Mouse (Mus musculus) G1E (cell line): Measurements from ENCODE around the gene Esd. TPM values are rescaled to one million over a fixed set of nuclear protein-coding genes. Genes with fewer than 3 reads are reported as not detected.

Experiments
- ATAC-seq: 2 replicates; pipeline ENCODE4 v1.8.0; 2016; ENCODE audit warnings: mild to moderate bottlenecking; ENCODE audit not compliant: insufficient number of reproducible peaks, poor library complexity, low FRiP score, severe bottlenecking; ENCODE audit errors: extremely low read depth
- DNase-seq: peaks from one replicate; pipeline ENCODE4 v3.0.0; 2012; ENCODE audit warnings: low spot score
- H3K27me3 ChIP-seq: 2 replicates; pipeline ENCODE4 v1.6.1; 2012; ENCODE audit warnings: mild to moderate bottlenecking, low read length, inconsistent platforms; ENCODE audit not compliant: insufficient read depth
- H3K36me3 ChIP-seq: replicated peaks from 2 replicates; pipeline ENCODE3; 2012; ENCODE audit warnings: mild to moderate bottlenecking, inconsistent platforms
- H3K4me1 ChIP-seq: 2 replicates; pipeline ENCODE4 v1.6.1; 2012; ENCODE audit warnings: low read depth, low read length, inconsistent platforms, mixed read lengths; ENCODE audit not compliant: insufficient read depth
- H3K4me3 ChIP-seq: 2 replicates; pipeline ENCODE4 v1.5.1; 2012; ENCODE audit warnings: low read depth, mild to moderate bottlenecking, inconsistent platforms, low read length, moderate library complexity, mixed read lengths
- H3K9me3 ChIP-seq: replicated peaks from 2 replicates; pipeline ENCODE4 v1.6.1; 2012; ENCODE audit warnings: inconsistent platforms
- CTCF ChIP-seq: IDR thresholded peaks from 2 replicates; pipeline ENCODE4 v1.5.1; 2012; ENCODE audit warnings: low read depth, low read length, inconsistent platforms, mixed read lengths
- GATA1 ChIP-seq: IDR thresholded peaks from 2 replicates; pipeline ENCODE4 v1.6.1; 2012; ENCODE audit warnings: borderline replicate concordance, low read length, inconsistent platforms, mixed read lengths
- GATA2 ChIP-seq: IDR thresholded peaks from 2 replicates; pipeline ENCODE4 v1.6.1; 2012; ENCODE audit warnings: low read depth, low read length, inconsistent platforms, borderline replicate concordance
- POLR2AphosphoS5 ChIP-seq: IDR thresholded peaks from 2 replicates; pipeline ENCODE4 v1.6.1; 2012; ENCODE audit warnings: low read depth, low read length, inconsistent platforms; ENCODE audit not compliant: insufficient replicate concordance
- TAL1 ChIP-seq: conservative IDR thresholded peaks from 2 replicates; pipeline ENCODE4 v1.6.1; 2012; ENCODE audit warnings: low read depth, low read length, inconsistent platforms, mixed read lengths
- polyA plus RNA-seq: library from polyadenylated mRNA; stranded (reverse); fragments of >175 nt; gene quantifications from 2 replicates; pipeline ENCODE4 v1.2.3, GENCODE M21; 2012
- total RNA-seq, 2 experiments: library from RNA; stranded (forward) in 1 of 2; stranded (reverse) in 1 of 2; fragments of 200-1000 nt in 1 of 2; fragments of >200 nt in 1 of 2; fragmentation: Nextera tagmentation in 1 of 2; gene quantifications; 2 replicates each; pipeline ENCODE4 v1.2.3; 2014 to 2017

Gene Esd
- total and polyA plus RNA-seq, 3 experiments, result 8.3 to 263 (median 162) TPM

GRCm38 (mm10) chr14:74736850-74737249 is 4.8 kb downstream of the Esd start:
- Histone ChIP-seq H3K27me3 (no peaks in the 10 kb centered on the region), H3K4me3 (no peak overlapping the region), H3K36me3 (peaks cover 69% of the 10 kb centered on the region), H3K9me3 (no peaks in the 10 kb centered on the region), H3K4me1 (peaks cover 14% of the 10 kb centered on the region)
- no peak for DNase-seq
- ATAC-seq, result no peak
- TF ChIP-seq TAL1 (no peak), CTCF (no peak), POLR2AphosphoS5 (no peak), GATA1 (no peak), GATA2 (no peak)

GRCm38 (mm10) chr14:74764191-74764918 is 32.3 kb downstream of the Esd start:
- ATAC-seq (no peak), DNase-seq (peak; percentile 35)
- Histone ChIP-seq H3K4me3 (no peak overlapping the region), H3K4me1 (no peaks in the 10 kb centered on the region), H3K9me3 (no peaks in the 10 kb centered on the region), H3K27me3 (peaks cover 6% of the 10 kb centered on the region; the same call in 1 of the 2 replicates), H3K36me3 (no peaks in the 10 kb centered on the region)
- peak; percentile 66 for TF ChIP-seq CTCF
- no peak for TF ChIP-seq GATA1

- TF ChIP-seq GATA1 (no peak), CTCF (no peak), POLR2AphosphoS5 (no peak), TAL1 (no peak), GATA2 (no peak)
- ATAC-seq (no peak), DNase-seq (no peak)
- H3K4me1 ChIP-seq, result no peaks in the 10 kb centered on the region
- no peaks in the 10 kb centered on the region for H3K36me3 ChIP-seq
- H3K9me3 ChIP-seq, result no peaks in the 10 kb centered on the region
- H3K27me3 ChIP-seq, result no peaks in the 10 kb centered on the region
- H3K4me3 ChIP-seq, result no peak overlapping the region
Observed at GRCm38 (mm10) chr14:74767892-74768291, 35.8 kb downstream of the Esd start.

GRCm38 (mm10) chr14:74774046-74774619 is 42.0 kb downstream of the Esd start:
- H3K27me3 ChIP-seq, result no peaks in the 10 kb centered on the region
- TF ChIP-seq GATA1, result no peak
- TF ChIP-seq CTCF, result no peak
- TF ChIP-seq POLR2AphosphoS5, result no peak
- TF ChIP-seq TAL1, result no peak
- TF ChIP-seq GATA2, result no peak
- ATAC-seq, result no peak
- H3K36me3 ChIP-seq, result no peaks in the 10 kb centered on the region
- no peak for DNase-seq
- H3K9me3 ChIP-seq, result no peaks in the 10 kb centered on the region
- H3K4me1 ChIP-seq, result no peaks in the 10 kb centered on the region
- no peak overlapping the region for H3K4me3 ChIP-seq

- Histone ChIP-seq H3K36me3 (no peaks in the 10 kb centered on the region), H3K4me3 (no peak overlapping the region), H3K4me1 (no peaks in the 10 kb centered on the region)
Observed at GRCm38 (mm10) chr14:74784243-74784934, 52.3 kb downstream of the Esd start.

GRCm38 (mm10) chr14:74787717-74788116 is 55.6 kb downstream of the Esd start:
- no peaks in the 10 kb centered on the region for H3K9me3 ChIP-seq
- no peaks in the 10 kb centered on the region for H3K4me1 ChIP-seq
- ATAC-seq (no peak), DNase-seq (no peak)
- H3K4me3 ChIP-seq, result no peak overlapping the region
- TF ChIP-seq GATA1 (no peak), GATA2 (no peak), POLR2AphosphoS5 (no peak), CTCF (no peak), TAL1 (no peak)
- H3K27me3 ChIP-seq, result no peaks in the 10 kb centered on the region
- H3K36me3 ChIP-seq, result no peaks in the 10 kb centered on the region

More at GRCm38 (mm10) chr14:74784243-74784934, 52.3 kb downstream of the Esd start:
- DNase-seq (no peak), ATAC-seq (no peak)
- H3K9me3 ChIP-seq, result no peaks in the 10 kb centered on the region
- TF ChIP-seq CTCF (no peak), GATA2 (no peak), POLR2AphosphoS5 (no peak), TAL1 (no peak), GATA1 (no peak)
- no peaks in the 10 kb centered on the region for H3K27me3 ChIP-seq
